Mouse (Mus musculus) gastrocnemius, postnatal 14 days (tissue): ENCODE results near the gene Rad9a. TPM values are rescaled to one million over a fixed set of nuclear protein-coding genes. Genes with fewer than 3 reads are reported as not detected.

Source experiments
- DNase-seq: peaks from one replicate; pipeline ENCODE4 v3.0.0; 2021; ENCODE audit warnings: mixed read lengths
- intact Hi-C: fragments of 180-260 bp; cut with DNase I; formaldehyde crosslinking; loops from one replicate; pipeline ENCODE4 v1.15.1; 2025; ENCODE audit warnings: low total_unique reads
- total RNA-seq, 2 experiments: library from RNA; stranded (reverse); gene quantifications; 2 replicates each; pipeline ENCODE4 v1.2.3; 2021

Gene Rad9a
- total RNA-seq, 2 experiments from 2014 or later: 3.1 to 3.4 TPM

GRCm38 (mm10) chr19:4220416-4220815 lies 19.0 kb upstream of the Rad9a start:
- intact Hi-C loops: no loop called here
- DNase-seq: no peak

GRCm38 (mm10) chr19:4219943-4220342 lies 18.5 kb upstream of the Rad9a start:
- intact Hi-C loops: no loop called here
- no peak for DNase-seq

- intact Hi-C loops: no loop called here
- no peak for DNase-seq
These were observed 17.3 kb upstream of the Rad9a start for GRCm38 (mm10) chr19:4218784-4219183.

- no peak for DNase-seq
- intact Hi-C loops: no loop called here
These were observed 16.8 kb upstream of the Rad9a start for GRCm38 (mm10) chr19:4218293-4218692.

GRCm38 (mm10) chr19:4217855-4218254 lies 16.4 kb upstream of the Rad9a start:
- intact Hi-C loops: no loop called here
- DNase-seq: no peak

GRCm38 (mm10) chr19:4217140-4217539 lies 15.7 kb upstream of the Rad9a start:
- intact Hi-C loops: no loop called here
- no peak for DNase-seq

GRCm38 (mm10) chr19:4216041-4216685 lies 14.7 kb upstream of the Rad9a start:
- intact Hi-C loops: no loop called here
- peak; percentile 42 for DNase-seq

- intact Hi-C loops: no loop called here
- DNase-seq: no peak
These were observed 14.0 kb upstream of the Rad9a start for GRCm38 (mm10) chr19:4215451-4215840.

- no peak for DNase-seq
- intact Hi-C loops: no loop called here
These were observed 13.4 kb upstream of the Rad9a start for GRCm38 (mm10) chr19:4214771-4215450.

- peak; percentile 42 for DNase-seq
- intact Hi-C loops: no loop called here
These were observed 12.8 kb upstream of the Rad9a start, which contains the start of the genes Clcf1 and AC109138.7 for GRCm38 (mm10) chr19:4214071-4214770. Gene Clcf1, plus strand, starts transcription at chr19:4214238. Gene AC109138.7, plus strand, starts transcription at chr19:4214357.

GRCm38 (mm10) chr19:4213524-4213974 lies 12.1 kb upstream of the Rad9a start:
- intact Hi-C loops: no loop called here
- DNase-seq: no peak

- DNase-seq: no peak
- intact Hi-C loops: no loop called here
These were observed 10.6 kb upstream of the Rad9a start for GRCm38 (mm10) chr19:4211891-4212588.

GRCm38 (mm10) chr19:4208563-4208962 lies 7.1 kb upstream of the Rad9a start:
- no peak for DNase-seq
- intact Hi-C loops: no loop called here

GRCm38 (mm10) chr19:4206971-4207370 lies 5.5 kb upstream of the Rad9a start:
- DNase-seq: peak; percentile 77
- intact Hi-C loops: no loop called here

- intact Hi-C loops: no loop called here
- DNase-seq: no peak
These were observed 3.4 kb upstream of the Rad9a start for GRCm38 (mm10) chr19:4204889-4205288.

GRCm38 (mm10) chr19:4203604-4204326 lies 2.3 kb upstream of the Rad9a start:
- DNase-seq: no peak
- intact Hi-C loops: no loop called here

GRCm38 (mm10) chr19:4203148-4203547 lies 1.7 kb upstream of the Rad9a start:
- intact Hi-C loops: no loop called here
- no peak for DNase-seq

- DNase-seq: no peak
- intact Hi-C loops: no loop called here
These were observed 687 bp upstream of the Rad9a start for GRCm38 (mm10) chr19:4202149-4202548.

GRCm38 (mm10) chr19:4197180-4197579 lies 4.3 kb downstream of the Rad9a start:
- no peak for DNase-seq
- intact Hi-C loops: no loop called here
